Mouse (Mus musculus): ENCODE results near the gene Lpcat3.

DNA sequence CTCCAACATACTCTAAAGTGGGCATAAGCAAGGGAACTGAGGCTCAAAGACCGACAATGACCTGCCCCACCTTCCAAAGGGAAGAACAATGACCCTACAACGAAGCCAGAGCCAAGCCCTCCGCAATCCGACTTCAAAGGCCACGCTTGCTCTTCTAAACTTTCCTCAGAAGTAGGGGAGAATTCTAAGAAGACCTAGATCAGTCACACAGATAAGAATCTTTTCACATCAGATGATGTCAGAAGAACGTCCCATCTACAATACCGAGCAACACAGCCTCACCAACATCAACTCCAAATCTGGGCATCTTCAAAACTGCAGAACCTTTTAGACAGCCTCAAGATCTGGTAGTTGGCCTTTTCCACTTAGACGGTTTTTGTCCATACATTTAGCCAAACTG, 87.6 kb downstream of the Lpcat3 start:
- TF ChIP-seq POLR2A (IDR thresholded peaks at IDR 0.05; ENCODE audit: low read depth, low read length), result no peak
- TF ChIP-seq CTCF (conservative IDR thresholded peaks at IDR 0.05; ENCODE audit: insufficient read depth, insufficient read length, low read depth, low read length), result no peak

Data from kidney, adult 2 months (tissue).